10 mouse cellular contexts compared by ENCODE assay signal in the genomic region with DNA sequence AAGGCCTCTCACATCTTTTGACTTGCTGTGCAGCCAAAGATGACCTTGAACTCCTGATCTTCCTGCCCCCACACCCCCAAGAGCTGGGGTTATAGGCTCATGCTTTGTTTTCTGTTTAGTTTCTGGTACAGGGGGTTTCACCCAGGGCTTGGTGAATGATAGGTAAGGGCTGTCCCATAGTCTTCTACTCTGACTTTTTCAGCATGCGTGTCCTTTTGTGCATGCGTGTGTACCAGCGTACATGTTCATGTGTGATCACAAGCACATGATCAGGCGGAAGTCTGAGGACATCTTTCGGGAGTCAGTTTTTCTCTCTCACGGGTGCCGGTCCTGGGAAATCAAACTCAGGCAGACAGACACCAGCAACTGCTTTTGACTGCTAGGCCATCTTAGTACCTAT. TPM values are rescaled to one million over a fixed set of nuclear protein-coding genes. Genes with fewer than 3 reads are reported as not detected.
DNase-seq lines count a peak whose midpoint lies in the region; ATAC-seq lines count a peak whose summit lies in the region.
"Had no signal": no experiment of that assay in that cellular context is flagged by ENCODE, and none has a peak within 500 bp of the region (broad histone marks: within the 10 kb centered on the region; RNA-seq: fewer than 3 reads in every experiment).

No protein-coding gene starts in this region.

- H3K4me2 ChIP-seq in heart, embryonic 15.5 days, result peak overlapping the region; percentile 65; the same call in 1 of the 2 replicates
- peak overlapping the region; percentile 79; the same call in 1 of the 2 replicates for H3K4me2 ChIP-seq in hindbrain, embryonic 16.5 days (ENCODE audit: low read length)
- H3K4me2 ChIP-seq in midbrain, embryonic 13.5 days (replicated peaks), result peak overlapping the region; percentile 69

- peaks cover 1% of the 10 kb centered on the region; the same call in 1 of the 2 replicates for H3K36me3 ChIP-seq in heart, embryonic 15.5 days
- H3K36me3 ChIP-seq in hindbrain, embryonic 16.5 days (ENCODE audit: control insufficient read depth, insufficient read depth, low read length), result no peaks in the 10 kb centered on the region
- 0 out of 2 replicates have a peak, but pooled peaks cover under 1% of the 10 kb centered on the region for H3K36me3 ChIP-seq in midbrain, embryonic 13.5 days

- peak overlapping the region; percentile 100; the same call in 1 of the 2 replicates for H3K4me3 ChIP-seq in heart, embryonic 15.5 days
- 0 out of 2 replicates have a peak overlapping the region, but pooled peaks have one; percentile 16 for H3K4me3 ChIP-seq in brown adipose tissue, adult 24 weeks (ENCODE audit: insufficient read depth, low read depth, low read length)
- H3K4me3 ChIP-seq in hindbrain, embryonic 16.5 days (ENCODE audit: low read length), result no peak overlapping the region
- peak overlapping the region; percentile 21 for H3K4me3 ChIP-seq in midbrain, embryonic 13.5 days (replicated peaks)

- no peak for DNase-seq in heart, postnatal 4 days
- no peak for DNase-seq in thymus, postnatal 4 days
- DNase-seq in cerebellum, adult 18-20 months, result no peak
- no peak for DNase-seq in ovary, postnatal 14 days (ENCODE audit: low spot score)
- DNase-seq: adrenal gland, postnatal 36 days had no signal

- no peaks in the 10 kb centered on the region for H3K9me3 ChIP-seq in heart, embryonic 15.5 days (replicated peaks)
- no peaks in the 10 kb centered on the region for H3K9me3 ChIP-seq in hindbrain, embryonic 16.5 days (ENCODE audit: control insufficient read depth, low read length)
- H3K9me3 ChIP-seq in midbrain, embryonic 13.5 days, result no peaks in the 10 kb centered on the region

- peaks cover 78% of the 10 kb centered on the region for H3K4me1 ChIP-seq in heart, embryonic 15.5 days (replicated peaks)
- peaks cover 36% of the 10 kb centered on the region for H3K4me1 ChIP-seq in brown adipose tissue, adult 24 weeks (ENCODE audit: control insufficient read depth, insufficient read depth, insufficient read length, low read length)
- peaks cover 44% of the 10 kb centered on the region for H3K4me1 ChIP-seq in hindbrain, embryonic 16.5 days (ENCODE audit: control insufficient read depth, insufficient read depth, low read depth, low read length)
- peaks cover 77% of the 10 kb centered on the region for H3K4me1 ChIP-seq in midbrain, embryonic 13.5 days (replicated peaks)

- WGBS in heart, embryonic 15.5 days, result 90% methylated on average over 7 of the region's 7 CpGs
- WGBS in hindbrain, embryonic 16.5 days, result 93% methylated on average over 7 of the region's 7 CpGs
- 92% methylated on average over 7 of the region's 7 CpGs for WGBS in midbrain, embryonic 13.5 days

- H3K27me3 ChIP-seq in heart, embryonic 15.5 days, result no peaks in the 10 kb centered on the region
- no peaks in the 10 kb centered on the region for H3K27me3 ChIP-seq in hindbrain, embryonic 16.5 days (replicated peaks; ENCODE audit: control insufficient read depth, insufficient read depth, low read length)
- H3K27me3 ChIP-seq in midbrain, embryonic 13.5 days, result no peaks in the 10 kb centered on the region

- H3K27ac ChIP-seq in heart, embryonic 15.5 days, result no peak overlapping the region
- peak overlapping the region; percentile 31 for H3K27ac ChIP-seq in brown adipose tissue, adult 24 weeks (replicated peaks; ENCODE audit: low read depth, low read length)
- no peak overlapping the region for H3K27ac ChIP-seq in hindbrain, embryonic 16.5 days (ENCODE audit: low read depth, low read length)
- no peak overlapping the region for H3K27ac ChIP-seq in midbrain, embryonic 13.5 days

- no peak for ATAC-seq in heart, embryonic 15.5 days (replicated peaks; ENCODE audit: insufficient number of reproducible peaks, insufficient read depth, low FRiP score, low read depth)
- ATAC-seq in hindbrain, embryonic 16.5 days, result no peak
- ATAC-seq in midbrain, embryonic 13.5 days, result no peak
- ATAC-seq: CD4-positive, CD25-positive, alpha-beta regulatory T cell, adult 4 months had no signal

- H3K9ac ChIP-seq in heart, embryonic 15.5 days, result 0 out of 2 replicates have a peak overlapping the region, but pooled peaks have one; percentile 15
- H3K9ac ChIP-seq in hindbrain, embryonic 16.5 days (ENCODE audit: low read depth, low read length), result no peak overlapping the region
- no peak overlapping the region for H3K9ac ChIP-seq in midbrain, embryonic 13.5 days (replicated peaks)

RNA-seq across cellular contexts. Expression of a gene that starts 3.1 kb away (rescaled TPM):
- polyA plus RNA-seq in heart, embryonic 15.5 days (2015; fragmentation: Nextera tagmentation; extraction: Ambion mirVana), result 9.4 and 11.1 TPM in 2 replicates
- 10 to 100 TPM; 18.6 to 19.4 TPM for total RNA-seq in heart, postnatal 4 days (2021)
- 9.0 and 9.3 TPM in 2 replicates for polyA plus RNA-seq in brown adipose tissue, adult 24 weeks (2012; ENCODE audit: insufficient read depth, insufficient read length, missing spikeins)
- 11.2 and 12.8 TPM in 2 replicates for polyA plus RNA-seq in hindbrain, embryonic 16.5 days (2015; fragmentation: Nextera tagmentation; extraction: Ambion mirVana)
- polyA plus RNA-seq in midbrain, embryonic 13.5 days (2015; fragmentation: Nextera tagmentation; extraction: Ambion mirVana), result 14.2 TPM in 2 replicates

RNA-seq across cellular contexts. Expression of a gene that starts 48.8 kb away (rescaled TPM):
- polyA plus RNA-seq in heart, embryonic 15.5 days (2015; fragmentation: Nextera tagmentation; extraction: Ambion mirVana), result 56.2 and 63.8 TPM in 2 replicates
- 100 to 1,000 TPM; 312 to 353 TPM for total RNA-seq in heart, postnatal 4 days (2021)
- 52.5 and 54.2 TPM in 2 replicates for polyA plus RNA-seq in brown adipose tissue, adult 24 weeks (2012; ENCODE audit: insufficient read depth, insufficient read length, missing spikeins)
- 57.3 and 62.1 TPM in 2 replicates for polyA plus RNA-seq in hindbrain, embryonic 16.5 days (2015; fragmentation: Nextera tagmentation; extraction: Ambion mirVana)
- 31.3 and 34.4 TPM in 2 replicates for polyA plus RNA-seq in midbrain, embryonic 13.5 days (2015; fragmentation: Nextera tagmentation; extraction: Ambion mirVana)
